Mouse (Mus musculus): ENCODE measurements around the gene Olfm2. TPM values are rescaled to one million over a fixed set of nuclear protein-coding genes. Genes with fewer than 3 reads are reported as not detected.

Olfm2 gene
- not detected in 4 replicates for total RNA-seq (2023)

DNA sequence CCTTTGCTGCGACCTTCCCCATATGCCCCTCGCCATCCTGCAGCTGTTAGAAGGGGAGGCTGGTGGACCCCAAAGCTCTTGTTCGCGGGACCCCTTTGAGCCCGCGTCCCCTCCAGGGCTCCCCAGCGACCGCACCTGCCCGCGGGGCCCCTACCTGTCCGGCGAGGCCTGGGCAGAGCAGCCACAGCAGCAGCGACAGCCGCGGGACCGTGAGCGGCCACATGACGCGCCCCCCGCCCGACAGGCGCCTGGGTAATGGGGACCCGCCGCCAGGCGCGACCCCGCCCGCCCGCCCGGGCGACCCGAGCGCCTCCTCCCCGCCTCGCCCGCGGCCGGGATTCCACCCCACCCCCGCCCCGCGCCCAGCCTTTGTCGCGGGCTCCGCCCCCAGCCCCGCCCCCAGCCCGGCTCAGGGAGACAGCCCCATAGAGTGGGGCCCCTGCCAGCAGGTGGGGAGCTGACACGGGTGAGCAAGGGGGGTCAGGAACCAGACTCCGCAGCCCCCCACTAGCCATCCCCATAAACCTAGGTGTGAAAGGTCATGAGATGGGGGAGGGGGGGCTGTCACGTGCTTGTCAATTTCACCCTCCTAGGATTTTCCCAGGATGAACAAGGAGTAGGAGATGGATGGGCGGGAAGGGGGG, at the start of gene Olfm2:
Gene Olfm2 (minus strand): TSS at position 333 of the 644 bp plus-strand sequence.

DNA sequence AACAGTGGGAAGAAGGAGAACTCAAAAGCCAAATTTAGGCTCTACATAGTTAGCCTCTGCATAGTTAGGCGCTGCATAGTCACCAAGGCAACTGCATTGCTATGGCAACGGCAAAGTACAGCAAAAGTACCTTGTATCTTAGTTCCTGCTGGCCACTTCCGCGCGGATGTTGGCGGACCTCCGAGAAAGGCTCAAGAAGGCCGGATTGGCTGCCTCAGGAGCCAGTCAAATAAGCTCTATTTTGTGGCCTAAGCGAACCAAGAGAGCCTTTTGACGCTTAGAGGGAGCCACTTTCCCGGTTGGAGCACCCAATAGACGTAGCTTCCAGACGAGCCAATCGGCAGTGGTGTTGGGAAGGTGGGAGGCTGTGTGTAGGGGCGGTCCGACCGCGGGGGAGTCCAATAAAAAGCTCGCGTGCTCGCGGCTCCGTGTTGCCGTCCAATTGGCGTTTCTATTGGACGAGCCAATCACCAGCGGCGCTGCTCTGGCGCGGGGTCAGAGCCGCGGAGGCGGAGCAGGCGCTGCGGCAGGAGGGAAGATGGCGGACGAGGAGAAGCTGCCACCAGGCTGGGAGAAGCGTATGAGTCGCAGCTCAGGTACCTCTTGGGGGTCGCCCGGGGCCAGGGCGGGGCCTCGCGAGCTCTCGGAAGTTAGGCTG, 94.4 kb downstream of the Olfm2 start, which contains the start of gene Pin1:
Gene Pin1 (plus strand): TSS at position 494 of the 658 bp plus-strand sequence.

DNA sequence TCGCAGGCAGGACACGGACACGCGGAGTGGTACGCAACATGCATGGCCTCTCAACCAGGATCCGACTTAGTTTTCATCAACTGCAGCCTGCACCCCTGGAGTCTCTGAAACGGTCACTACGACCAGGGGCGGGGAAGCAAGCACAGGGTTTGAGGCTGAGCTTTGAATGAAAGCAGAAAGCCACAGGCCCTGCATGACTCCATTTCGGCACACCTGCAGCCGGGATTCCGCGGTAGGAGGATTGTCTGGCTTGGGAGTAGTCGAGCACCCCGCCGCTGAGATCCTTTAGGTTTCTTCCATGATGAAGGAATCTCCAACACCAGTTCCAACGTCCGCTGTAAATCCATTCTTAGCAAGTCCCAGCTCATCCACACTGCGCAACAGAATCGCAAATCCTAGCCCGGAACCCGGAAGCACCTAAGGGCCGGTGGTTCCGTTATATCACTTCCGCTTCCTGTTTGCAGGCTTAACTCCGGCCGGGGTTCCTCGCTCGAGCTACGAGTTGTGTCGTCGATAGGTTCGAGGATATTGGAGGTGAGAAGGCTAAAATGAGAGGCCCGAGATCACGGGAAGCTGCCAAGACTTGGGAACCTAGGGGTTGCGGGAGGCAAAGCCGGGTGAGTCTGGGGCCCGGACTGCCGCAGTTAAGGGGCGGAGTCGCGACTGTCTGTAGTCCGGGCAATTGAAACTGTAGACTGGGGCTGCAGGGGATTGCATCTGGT, 101.6 kb downstream of the Olfm2 start, which contains the start of gene Fbxl12:
Gene Fbxl12 (minus strand): TSS at position 408 of the 722 bp plus-strand sequence.

DNA sequence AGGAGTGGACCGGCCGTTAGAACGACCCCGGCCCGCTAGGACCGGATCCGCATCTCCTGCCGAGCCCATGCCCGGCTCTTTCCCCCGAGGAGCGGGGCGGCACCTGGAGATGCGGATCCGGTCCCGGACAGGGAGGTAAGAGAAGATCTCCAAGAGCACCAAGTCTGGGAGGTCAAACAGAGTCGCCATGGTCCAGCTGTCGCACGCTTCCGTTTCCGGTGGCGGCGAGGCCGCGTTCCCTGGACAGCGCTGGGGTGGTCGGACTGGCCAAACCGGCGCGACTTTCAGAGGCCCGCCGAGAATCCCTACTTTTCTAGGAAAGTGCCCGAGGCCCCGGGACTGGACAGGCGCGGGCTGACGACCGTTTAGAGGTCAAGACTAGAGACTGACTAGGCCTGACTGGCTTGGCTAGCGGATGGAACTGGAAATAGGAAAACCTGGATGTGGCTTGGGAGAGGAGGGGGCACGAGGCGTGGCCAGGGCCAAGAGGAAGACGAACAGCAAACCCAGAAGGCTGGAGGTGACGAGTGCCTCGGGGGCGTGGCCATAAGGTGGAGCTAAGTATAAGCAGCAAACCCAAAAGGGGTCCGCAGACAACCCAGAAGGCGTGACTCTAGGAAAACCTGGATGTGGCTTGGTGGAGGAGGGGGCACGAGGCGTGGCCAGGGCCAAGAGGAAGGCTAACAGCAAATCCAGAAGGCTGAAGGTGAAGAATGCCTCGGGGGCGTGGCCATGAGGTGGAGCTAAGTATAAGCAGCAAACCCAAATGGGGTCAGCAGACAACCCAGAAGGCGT, 103.9 kb downstream of the Olfm2 start, which contains the start of gene Ubl5:
Gene Ubl5 (plus strand): TSS at position 778 of the 795 bp plus-strand sequence.

Other genes with a start within 250 kb of the Olfm2 start
- 29.1 to 32.0 TPM (median 30.4 TPM) in 4 replicates for gene Zfp266, start 224.9 kb downstream of the Olfm2 start, total RNA-seq (2023)
- 5.8 to 12.1 TPM (median 9.4 TPM) in 4 replicates for gene Zfp846, start 165.1 kb downstream of the Olfm2 start, total RNA-seq (2023)
- 353 to 420 TPM (median 370 TPM) in 4 replicates for gene Ubl5, start 103.5 kb downstream of the Olfm2 start, total RNA-seq (2023)
- 73.5 to 85.4 TPM (median 77.5 TPM) in 4 replicates for gene Fbxl12, start 101.6 kb downstream of the Olfm2 start, total RNA-seq (2023)
- gene Pin1, start 94.3 kb downstream of the Olfm2 start, total RNA-seq (2023): 15.6 to 17.9 TPM (median 17.0 TPM) in 4 replicates
- 0.75 to 2.1 TPM (median 1.3 TPM) in 4 replicates for gene Col5a3, start 68.7 kb upstream of the Olfm2 start, total RNA-seq (2023)
- gene Rdh8, start 72.2 kb upstream of the Olfm2 start, total RNA-seq (2023): not detected in 4 replicates
- 45.8 to 56.2 TPM (median 51.6 TPM) in 4 replicates for gene A230050P20Rik, start 122.3 kb upstream of the Olfm2 start, total RNA-seq (2023)
- gene Angptl6, start 133.4 kb upstream of the Olfm2 start, total RNA-seq (2023): 0.49 to 2.0 TPM (median 1.0 TPM) in 4 replicates
- 114 to 135 TPM (median 121 TPM) in 4 replicates for gene Ppan, start 141.8 kb upstream of the Olfm2 start, total RNA-seq (2023)
- gene Eif3g, start 152.3 kb upstream of the Olfm2 start, total RNA-seq (2023): 165 to 183 TPM (median 181 TPM) in 4 replicates
- gene Dnmt1, start 213.5 kb upstream of the Olfm2 start, total RNA-seq (2023): 67.0 to 72.1 TPM (median 69.3 TPM) in 4 replicates
- gene S1pr2, start 230.4 kb upstream of the Olfm2 start, total RNA-seq (2023): 2.3 to 3.2 TPM (median 3.1 TPM) in 4 replicates